Mouse (Mus musculus): ENCODE measurements around the gene Setd1a.

The Setd1a gene

DNA sequence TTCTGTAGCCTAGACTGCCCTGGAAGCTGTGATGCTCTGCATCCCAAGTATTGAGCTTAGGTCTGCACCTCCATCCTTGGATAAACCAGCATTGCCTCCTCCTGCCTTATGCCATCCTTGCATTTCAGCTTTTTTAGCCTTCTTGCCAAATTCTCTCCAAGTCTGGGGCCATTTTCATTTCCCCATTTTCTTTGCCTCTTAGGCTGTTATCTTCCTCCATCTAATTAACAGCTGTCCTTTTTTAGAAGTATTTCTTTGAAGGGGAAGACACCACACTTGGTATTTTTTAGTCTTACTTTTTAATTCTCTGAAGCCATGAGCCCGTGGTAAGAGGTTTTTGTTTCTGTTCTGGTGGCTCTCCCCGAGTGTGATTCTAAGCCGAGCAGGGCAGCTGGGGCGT, 12.8 kb upstream of the Setd1a start:
- in situ Hi-C loops (cut with MboI; ENCODE audit: unreplicated experiment in 2 of 2): no loop called here

DNA sequence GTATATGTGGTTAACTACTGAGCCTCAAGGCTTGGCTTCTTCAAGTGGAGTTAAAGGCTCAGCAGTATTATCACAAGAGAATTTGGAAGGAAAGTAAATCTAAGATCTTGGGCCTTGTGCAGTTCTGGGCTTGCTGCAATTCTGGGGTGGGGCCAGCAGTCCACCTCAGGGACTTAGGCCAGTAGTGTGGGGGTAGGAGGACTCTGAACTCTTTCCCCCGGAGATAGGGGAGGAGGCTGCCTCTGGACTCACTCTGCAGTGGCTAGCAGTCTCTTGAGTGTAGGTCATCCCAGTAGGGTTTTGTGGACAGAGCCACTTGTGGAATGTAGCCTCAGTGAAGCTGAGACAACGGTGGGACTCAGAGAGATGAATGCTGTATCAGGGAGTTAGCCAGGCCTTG, 10.7 kb upstream of the Setd1a start:
- in situ Hi-C loops (cut with MboI; ENCODE audit: unreplicated experiment in 2 of 2): no loop called here

DNA sequence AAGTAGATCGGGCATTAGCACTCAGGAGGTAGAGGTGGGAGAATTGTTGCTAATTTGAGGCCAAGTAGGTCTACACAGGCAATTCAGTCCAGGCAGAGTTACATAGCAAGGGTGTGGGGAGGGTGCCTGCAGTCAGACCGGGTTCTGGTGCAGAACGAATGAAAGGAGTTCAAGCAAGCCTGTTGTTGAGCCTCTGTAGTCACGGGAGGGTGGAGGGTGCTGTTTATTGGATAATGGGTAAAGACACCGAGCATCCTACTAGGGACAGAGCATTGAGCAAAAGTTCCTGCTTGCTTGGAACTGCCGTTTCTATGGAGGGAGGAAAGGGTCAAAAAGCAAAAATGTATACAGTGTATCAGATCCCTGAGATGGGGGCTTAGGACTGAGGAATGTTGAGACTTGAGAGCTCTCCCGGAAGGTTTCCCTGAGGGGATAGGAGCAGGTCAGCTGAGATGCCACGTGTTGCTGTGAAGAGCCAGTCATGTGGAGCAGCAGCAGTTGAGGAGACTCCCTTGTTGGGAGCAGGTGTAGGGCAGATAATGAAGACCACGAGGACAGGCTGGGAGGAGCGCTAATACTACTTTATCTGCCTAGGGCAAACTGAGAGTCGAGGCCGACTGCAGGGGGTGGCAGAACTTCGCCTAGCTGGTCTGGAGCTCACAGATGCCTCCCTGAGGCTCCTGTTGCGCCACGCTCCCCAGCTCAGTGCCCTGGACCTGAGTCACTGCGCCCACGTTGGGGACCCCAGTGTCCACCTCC, 9.4 kb upstream of the Setd1a start:
- in situ Hi-C loops (cut with MboI; ENCODE audit: unreplicated experiment in 2 of 2): no loop called here

DNA sequence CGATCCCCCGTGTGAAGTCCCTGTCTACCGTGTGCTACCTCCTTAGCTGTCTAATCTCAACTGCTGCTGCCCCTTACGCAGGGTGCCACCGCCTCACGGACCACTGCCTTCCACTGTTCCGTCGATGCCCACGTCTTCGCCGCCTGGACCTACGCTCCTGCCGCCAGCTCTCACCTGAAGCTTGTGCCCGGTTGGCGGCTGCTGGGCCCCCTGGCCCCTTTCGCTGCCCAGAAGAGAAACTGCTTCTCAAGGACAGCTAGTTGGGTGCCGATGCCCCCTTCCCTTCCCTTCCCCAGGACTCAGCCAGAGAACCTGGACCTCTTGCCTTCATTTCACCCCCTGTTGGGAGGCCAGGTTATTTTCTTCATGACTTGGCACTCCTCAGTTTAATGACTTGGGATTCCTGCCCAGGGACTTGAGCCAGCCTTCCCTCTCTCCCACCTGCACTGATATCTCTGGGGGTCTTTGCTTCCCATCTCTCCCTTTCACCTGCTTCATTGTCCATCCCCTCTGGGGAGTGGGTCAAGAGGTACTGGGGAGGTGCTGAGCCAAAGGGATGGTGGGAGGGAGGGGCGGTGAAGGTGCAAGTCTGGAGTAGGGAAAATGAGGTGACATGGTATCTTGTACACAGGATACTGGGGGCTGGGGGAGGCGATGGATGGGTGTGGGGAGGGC, 8.7 kb upstream of the Setd1a start:
- in situ Hi-C loops (cut with MboI; ENCODE audit: unreplicated experiment in 2 of 2): no loop called here

DNA sequence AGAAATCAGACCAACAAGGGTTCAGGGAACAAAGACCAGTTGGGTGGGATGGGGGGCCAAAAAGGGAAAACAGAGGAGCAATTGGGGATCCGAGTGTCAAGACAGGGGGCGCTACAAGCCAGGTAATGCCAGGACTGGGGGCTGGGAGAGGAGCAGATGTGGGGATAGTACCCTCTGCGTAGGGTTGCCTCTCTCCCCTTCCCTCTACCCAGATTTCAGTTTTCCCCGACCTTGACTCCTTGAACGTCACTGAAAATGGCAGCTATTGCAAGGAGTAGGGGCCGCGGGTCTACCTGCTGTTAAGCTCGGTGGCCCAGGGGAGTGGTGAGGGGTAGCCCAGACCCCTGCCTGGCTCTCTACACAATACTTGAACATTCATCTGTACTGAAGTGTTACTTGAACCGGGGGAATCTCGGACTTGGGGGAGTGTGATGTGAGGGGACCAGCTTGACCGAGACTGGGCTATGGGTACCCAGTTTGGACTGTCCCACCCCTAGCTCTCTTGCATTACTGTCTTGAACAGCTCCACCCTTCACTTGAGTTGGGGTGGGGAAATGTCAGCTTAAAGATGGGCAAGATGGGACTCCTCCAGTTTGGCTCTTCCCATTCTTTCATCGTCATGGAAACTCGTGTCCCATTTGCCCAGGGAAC, 8.0 kb upstream of the Setd1a start:
- in situ Hi-C loops (cut with MboI; ENCODE audit: unreplicated experiment in 2 of 2): no loop called here

DNA sequence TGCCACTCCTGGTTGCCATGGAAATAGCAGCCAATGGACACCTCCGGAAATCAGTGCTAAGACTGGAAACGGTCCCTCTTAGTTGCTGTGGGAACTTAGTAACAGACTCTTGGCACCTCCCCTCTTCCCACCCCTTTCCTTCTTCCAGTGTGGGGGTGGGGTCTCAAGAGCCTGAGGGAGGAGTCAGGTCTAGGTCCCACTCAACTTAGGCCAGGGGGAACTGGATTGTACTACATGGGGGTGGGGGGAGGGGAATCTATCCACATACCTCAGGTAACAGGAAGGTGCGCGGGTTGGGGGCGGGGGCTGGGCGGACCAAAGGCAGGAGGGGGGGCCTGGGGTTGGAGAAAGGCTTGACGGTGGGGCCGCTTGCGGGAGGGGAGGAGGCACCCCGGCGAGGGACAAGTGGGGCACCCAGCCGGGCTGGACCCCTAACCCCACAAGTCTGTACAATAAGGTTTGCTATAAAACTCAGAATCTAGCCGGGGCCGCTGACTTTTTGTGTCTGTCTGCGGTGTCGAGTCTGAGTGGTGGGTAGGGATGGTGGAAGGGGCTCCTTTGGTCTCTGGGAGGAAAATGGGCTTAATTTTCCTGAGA, 7.4 kb upstream of the Setd1a start:
- in situ Hi-C loops (cut with MboI; ENCODE audit: unreplicated experiment in 2 of 2): no loop called here

DNA sequence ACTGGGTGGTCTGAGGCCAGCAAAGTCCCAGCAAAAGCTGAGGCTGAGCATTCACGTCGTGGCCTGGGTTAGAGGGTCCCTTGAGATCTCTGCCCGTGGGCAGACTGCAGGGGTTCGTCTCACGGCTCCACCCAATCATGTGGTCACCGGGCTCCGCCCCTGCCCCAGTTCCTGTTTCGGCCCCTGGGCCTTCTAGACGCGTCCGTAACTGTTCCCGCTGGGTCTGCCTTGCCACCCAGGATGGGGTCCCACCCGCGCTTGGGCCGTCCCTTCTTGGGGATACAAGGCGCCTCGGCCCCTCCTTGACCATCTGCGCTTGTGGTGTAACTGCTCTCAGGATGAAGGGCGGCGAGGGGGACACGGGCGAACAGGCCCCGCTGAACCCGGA, 6.8 kb upstream of the Setd1a start, which contains the start of gene Orai3:
Orai3 (plus strand) TSS at position 165 of the 388 bp plus-strand sequence.
- in situ Hi-C loops (cut with MboI; ENCODE audit: unreplicated experiment in 2 of 2): loop anchor here (5.0 to 10.0 kb wide), 3 partner anchors 168 to 465 kb away; partner anchors contain the start of genes 9130023H24Rik (in 1 of the 2) and Armc5 (in 1 of the 2)

DNA sequence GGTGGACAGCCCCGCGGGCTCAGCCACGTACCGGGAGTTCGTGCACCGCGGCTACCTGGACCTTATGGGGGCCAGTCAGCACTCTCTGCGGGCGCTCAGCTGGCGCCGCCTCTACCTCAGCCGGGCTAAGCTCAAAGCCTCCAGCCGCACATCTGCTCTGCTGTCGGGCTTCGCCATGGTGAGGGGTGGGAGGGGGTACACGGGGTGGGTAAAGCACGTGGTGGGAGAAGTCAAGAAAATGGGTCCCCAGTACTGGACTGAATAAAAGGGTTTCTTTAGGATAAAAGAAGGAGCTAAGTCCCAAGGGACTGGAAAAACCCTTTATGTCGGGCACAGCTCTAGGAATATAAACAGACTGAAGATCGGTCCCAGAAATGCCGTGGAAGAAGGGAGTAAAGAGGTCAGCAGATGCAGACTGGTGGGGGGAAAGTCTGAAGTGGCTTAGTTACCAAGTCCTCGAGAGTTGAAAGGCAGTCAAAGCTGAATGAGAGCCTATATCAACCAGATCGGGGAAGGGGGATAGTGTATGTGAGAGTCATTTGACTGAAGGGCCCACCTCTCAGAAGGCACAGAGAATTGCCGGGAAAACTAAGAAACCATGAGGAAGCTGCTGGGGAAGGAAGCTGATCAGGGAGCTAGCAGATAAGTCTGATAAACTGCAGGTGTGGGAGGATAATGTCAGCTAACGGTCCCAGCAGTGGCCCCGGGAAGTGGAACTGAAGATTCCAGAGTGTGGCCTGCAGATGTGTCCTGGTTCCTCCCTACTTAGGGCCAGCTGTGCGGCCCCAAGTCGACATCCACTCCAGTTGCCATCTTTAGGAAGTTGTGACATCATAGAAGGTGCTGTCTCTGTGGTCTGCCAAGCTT, 6.2 kb upstream of the Setd1a start:
- in situ Hi-C loops (cut with MboI; ENCODE audit: unreplicated experiment in 2 of 2): loop anchor here (5.0 to 10.0 kb wide), 3 partner anchors 167 to 465 kb away; partner anchors contain the start of genes 9130023H24Rik (in 1 of the 2) and Armc5 (in 1 of the 2)

DNA sequence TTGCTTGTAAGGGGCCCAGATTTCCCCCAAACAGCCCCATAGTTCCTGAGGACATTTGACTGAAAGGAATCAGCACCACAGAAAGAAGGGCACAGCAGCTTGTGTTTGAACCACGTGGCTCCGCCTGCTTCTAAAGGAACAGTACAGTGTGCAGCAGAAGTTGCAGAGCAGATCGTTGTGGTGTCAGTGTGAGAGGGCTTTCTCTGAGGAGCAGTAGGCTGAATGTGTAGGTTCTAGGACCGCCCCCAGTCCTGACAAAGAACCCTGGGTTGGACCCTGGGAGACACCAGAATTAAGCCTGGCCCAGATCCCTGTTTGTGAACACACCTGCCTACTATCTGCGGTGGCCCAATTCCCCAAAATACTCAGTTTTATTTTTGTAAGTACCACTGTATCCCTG, 5.2 kb upstream of the Setd1a start:
- in situ Hi-C loops (cut with MboI; ENCODE audit: unreplicated experiment in 2 of 2): loop anchor here (5.0 to 10.0 kb wide), 3 partner anchors 166 to 464 kb away; partner anchors contain the start of genes 9130023H24Rik (in 1 of the 2) and Armc5 (in 1 of the 2)

DNA sequence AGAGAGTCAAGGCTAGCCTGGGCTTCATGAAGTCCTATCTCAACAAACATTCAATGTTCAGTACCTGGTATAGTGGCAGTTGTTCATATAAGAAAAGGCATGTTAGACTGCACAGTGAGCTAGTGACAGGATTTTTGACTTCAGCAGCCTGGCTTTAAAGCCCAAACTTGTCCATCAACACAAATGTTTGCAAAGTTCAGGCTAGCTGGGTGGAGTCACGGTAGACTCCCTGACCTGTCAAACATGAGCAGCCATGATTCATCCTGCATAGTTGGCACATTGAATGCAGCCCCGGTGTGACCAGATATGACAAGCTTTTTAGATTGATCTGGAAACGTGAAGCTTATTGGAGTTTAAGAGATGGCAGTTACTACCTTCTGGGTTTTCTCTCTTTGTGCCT, 4.4 kb upstream of the Setd1a start:
- in situ Hi-C loops (cut with MboI; ENCODE audit: unreplicated experiment in 2 of 2): loop anchor here (5.0 to 10.0 kb wide), 3 partner anchors 165 to 463 kb away; partner anchors contain the start of genes 9130023H24Rik (in 1 of the 2) and Armc5 (in 1 of the 2)

DNA sequence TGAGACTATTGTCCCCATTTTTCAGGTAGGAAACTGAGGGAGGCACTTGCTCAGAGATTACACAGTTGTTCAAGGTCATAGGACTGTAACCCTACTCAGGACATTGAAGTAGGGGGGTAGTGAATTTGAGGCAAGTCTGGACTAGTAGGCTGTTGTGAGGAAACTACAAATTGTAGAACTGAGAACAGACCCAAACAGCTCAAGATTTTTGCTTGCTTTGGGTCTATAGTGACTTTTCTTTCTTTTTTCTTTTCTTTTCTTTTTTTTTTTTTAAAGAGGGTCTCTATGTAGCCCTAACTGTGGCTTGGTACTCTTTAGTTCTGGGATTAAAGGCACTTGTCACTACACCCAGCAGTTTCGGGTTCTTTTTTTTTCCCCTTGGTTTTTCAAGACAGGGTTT, 3.9 kb upstream of the Setd1a start:
- in situ Hi-C loops (cut with MboI; ENCODE audit: unreplicated experiment in 2 of 2): loop anchor here (5.0 to 10.0 kb wide), 3 partner anchors 165 to 462 kb away; partner anchors contain the start of genes 9130023H24Rik (in 1 of the 2) and Armc5 (in 1 of the 2)

DNA sequence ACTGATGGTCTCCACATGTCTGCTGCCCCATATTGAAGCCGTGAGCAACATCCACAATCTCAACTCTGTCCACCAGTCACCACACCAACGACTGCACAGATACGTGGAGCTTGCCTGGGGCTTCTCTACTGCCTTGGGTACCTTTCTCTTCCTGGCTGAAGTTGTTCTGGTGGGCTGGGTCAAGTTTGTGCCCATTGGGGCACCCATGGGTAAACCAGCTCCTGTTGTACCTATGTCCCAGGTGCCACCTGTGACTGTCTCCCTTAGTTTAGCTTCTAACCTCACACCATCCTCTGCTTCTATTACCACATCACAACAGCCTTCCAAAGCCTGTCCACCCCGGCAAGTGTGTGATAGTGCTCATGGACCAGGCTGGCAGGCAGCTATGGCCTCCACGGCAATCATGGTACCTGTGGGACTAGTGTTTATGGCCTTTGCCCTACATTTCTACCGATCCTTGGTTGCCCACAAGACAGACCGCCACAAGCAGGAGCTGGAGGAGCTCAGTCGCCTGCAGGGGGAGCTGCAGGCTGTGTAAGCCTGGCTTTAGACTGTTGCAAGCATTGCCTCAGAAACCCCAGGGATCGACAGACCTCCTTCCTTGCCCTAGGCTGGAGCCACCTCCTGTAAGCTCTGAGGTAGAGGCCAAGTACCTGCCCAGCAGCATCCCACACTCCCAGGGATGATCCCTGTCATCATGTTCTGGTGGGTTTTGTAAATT, 2.6 kb upstream of the Setd1a start:
- in situ Hi-C loops (cut with MboI; ENCODE audit: unreplicated experiment in 2 of 2): loop anchor here (5.0 to 10.0 kb wide), 3 partner anchors 163 to 461 kb away; partner anchors contain the start of genes 9130023H24Rik (in 1 of the 2) and Armc5 (in 1 of the 2)

DNA sequence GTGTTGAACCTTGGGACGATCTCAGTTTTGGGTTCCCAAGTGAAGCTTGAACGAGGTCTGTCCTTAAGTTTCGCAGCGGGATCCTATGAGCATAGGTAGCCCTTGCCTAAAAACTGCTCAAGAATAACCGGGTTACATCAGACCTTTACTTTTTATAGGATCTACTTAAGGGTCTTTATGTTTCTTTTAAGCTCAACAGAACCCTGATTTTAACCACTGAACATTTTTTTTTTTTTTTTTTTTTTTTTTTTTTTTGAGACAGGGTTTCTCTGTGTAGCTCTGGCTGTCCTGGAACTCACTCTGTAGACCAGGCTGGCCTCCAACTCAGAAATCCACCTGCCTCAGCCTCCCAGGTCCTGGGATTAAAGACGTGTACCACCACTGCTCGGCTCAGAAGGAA, 633 bp upstream of the Setd1a start:
- in situ Hi-C loops (cut with MboI; ENCODE audit: unreplicated experiment in 2 of 2): loop anchor here (10.0 to 25.0 kb wide), 3 partner anchors 329 to 936 kb away; partner anchors contain the start of genes 9130023H24Rik (in 1 of the 2) and Armc5 (in 1 of the 2)

DNA sequence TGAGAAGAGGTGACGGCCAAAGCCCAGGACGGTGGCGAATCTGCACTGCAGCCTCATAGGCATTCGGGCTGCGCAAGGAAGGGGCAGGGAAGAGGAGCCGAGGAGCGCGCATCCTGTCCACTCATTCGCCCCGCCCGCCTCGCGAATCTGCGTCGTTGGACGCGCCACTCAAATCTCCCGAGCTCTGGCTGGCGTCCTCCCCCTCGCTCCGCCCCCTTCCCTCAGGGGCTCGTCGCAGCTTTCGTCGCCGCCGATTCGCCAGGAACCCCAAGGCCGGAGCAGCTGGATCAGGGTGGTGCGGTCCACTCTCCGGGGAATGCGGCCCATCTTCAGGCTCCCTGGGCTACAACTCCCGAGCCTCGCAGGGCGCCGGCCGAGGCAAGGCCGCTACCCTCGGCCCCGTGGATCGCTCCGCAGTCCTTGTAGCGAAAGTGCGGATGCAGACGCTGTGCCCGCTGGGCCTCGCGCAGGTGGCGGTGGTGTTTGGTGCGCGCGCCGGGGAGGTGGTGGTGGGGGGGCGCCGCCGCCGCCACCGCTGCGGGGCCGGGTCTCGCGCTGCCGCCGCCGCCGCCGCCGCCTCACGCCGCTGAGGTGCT, 506 bp downstream of the Setd1a start:
- in situ Hi-C loops (cut with MboI; ENCODE audit: unreplicated experiment in 2 of 2): loop anchor here (10.0 to 25.0 kb wide), 3 partner anchors 328 to 935 kb away; partner anchors contain the start of genes 9130023H24Rik (in 1 of the 2) and Armc5 (in 1 of the 2)

DNA sequence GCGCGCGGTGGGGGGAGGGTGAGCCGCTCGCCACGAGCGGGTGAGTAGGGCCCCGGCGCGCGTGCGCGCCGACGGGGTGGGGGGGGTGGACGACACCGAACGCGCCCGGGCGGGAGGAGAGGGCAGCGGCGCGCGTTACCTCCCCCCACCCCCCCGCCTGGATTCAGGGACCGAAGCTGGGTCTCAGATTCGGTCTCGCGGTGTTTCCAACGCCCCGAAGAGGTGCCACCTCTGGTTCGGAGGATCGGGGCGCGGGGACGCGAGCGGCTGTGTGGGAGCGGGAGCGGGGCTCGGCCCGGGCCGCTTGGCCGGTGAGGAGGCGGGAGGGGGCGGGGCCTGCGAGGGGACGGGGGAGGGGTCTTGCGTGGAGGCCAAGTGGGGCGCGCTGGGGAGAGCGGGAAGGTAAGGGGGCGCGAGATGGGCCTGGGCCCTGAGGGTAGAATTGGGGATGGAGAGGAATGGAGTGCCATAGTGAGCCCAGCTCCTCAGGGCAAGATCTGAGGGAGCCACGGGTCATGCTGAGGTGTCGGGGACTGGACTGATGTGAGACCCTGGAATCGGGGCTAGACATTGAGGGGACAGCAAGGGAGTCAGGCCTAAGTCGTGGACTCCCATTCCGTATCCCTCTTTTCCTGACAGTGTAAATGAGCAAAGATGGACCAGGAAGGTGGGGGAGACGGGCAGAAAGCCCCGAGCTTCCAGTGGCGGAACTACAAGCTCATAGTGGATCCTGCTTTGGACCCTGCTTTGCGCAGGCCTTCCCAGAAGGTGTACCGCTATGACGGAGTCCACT, 1.2 kb downstream of the Setd1a start:
- in situ Hi-C loops (cut with MboI; ENCODE audit: unreplicated experiment in 2 of 2): loop anchor here (10.0 to 25.0 kb wide), 3 partner anchors 327 to 935 kb away; partner anchors contain the start of genes 9130023H24Rik (in 1 of the 2) and Armc5 (in 1 of the 2)

DNA sequence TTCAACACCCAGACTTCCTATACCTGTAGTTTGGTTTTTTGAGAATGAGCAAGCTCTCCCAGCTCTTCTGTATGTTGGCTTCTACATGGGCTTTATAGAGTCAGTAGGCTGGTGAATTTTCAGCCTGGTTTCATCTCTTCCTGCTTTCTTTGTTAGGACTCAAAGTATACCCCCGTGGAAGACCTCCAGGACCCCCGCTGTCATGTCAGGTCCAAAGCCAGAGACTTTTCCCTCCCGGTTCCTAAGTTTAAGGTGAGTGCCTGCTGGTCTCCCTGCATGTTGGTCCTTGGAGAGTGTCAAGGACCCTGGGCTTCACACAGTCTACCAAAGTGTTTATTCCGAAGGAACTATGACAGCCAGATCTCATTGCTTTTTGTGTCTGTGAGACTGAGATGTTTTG, 1.9 kb downstream of the Setd1a start:
- in situ Hi-C loops (cut with MboI; ENCODE audit: unreplicated experiment in 2 of 2): loop anchor here (10.0 to 25.0 kb wide), 3 partner anchors 326 to 934 kb away; partner anchors contain the start of genes 9130023H24Rik (in 1 of the 2) and Armc5 (in 1 of the 2)

DNA sequence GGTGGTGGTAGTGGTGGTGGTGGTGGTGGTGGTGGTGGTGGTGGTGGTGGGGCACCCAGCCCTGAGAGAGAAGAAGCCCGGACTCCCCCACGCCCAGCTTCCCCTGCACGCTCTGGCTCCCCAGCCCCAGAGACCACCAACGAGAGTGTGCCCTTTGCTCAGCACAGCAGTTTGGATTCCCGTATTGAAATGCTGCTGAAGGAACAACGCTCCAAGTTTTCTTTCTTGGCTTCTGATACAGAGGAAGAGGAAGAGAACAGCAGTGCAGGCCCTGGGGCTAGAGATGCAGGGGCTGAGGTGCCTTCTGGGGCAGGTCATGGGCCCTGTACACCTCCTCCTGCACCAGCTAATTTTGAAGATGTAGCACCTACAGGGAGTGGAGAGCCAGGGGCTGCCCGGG, 8.8 kb downstream of the Setd1a start, which contains the start of gene Gm49388:
Gm49388 (plus strand) TSS at position 301 of the 400 bp plus-strand sequence.
- in situ Hi-C loops (cut with MboI; ENCODE audit: unreplicated experiment in 2 of 2): loop anchor here (25.0 kb wide), 1 partner anchor 927 kb away; no protein-coding TSS in a partner anchor

All from v-Abl transformed pro-B cells (cell line).